Mouse (Mus musculus) small intestine, adult 2 months (tissue): ENCODE measurements around the gene Rarb.

Source experiments
- CTCF ChIP-seq: fragments of 200-500 bp; IDR thresholded peaks from 2 replicates; pipeline ENCODE4 v1.5.1; 2012; ENCODE audit warnings: low read depth, mild to moderate bottlenecking, control low read depth, inconsistent platforms, low read length, moderate library complexity, mixed read lengths; ENCODE audit not compliant: insufficient replicate concordance, insufficient read length; ENCODE audit errors: extremely low read depth
- POLR2A ChIP-seq: fragments of 200-500 bp; IDR thresholded peaks from 2 replicates; pipeline ENCODE4 v1.6.1; 2012; ENCODE audit warnings: low read depth, mild to moderate bottlenecking, control low read depth, inconsistent platforms, low read length, moderate library complexity

GRCm38 (mm10) chr14:16840951-16841596 lies 22.1 kb upstream of the Rarb start:
- TF ChIP-seq CTCF (no peak), POLR2A (no peak)
